Mouse (Mus musculus) liver (tissue): ENCODE data around the gene Armh3.
"Not testable (repeated sequence)": the region's sequence is repeated elsewhere in the genome, so short reads cannot be mapped to it uniquely, and the experiment has no call there.

Experiments used
- DNase-seq: peaks from one replicate; pipeline ENCODE4 v3.0.0-alpha.2; 2020; ENCODE audit warnings: mixed read lengths

Armh3 gene

DNA sequence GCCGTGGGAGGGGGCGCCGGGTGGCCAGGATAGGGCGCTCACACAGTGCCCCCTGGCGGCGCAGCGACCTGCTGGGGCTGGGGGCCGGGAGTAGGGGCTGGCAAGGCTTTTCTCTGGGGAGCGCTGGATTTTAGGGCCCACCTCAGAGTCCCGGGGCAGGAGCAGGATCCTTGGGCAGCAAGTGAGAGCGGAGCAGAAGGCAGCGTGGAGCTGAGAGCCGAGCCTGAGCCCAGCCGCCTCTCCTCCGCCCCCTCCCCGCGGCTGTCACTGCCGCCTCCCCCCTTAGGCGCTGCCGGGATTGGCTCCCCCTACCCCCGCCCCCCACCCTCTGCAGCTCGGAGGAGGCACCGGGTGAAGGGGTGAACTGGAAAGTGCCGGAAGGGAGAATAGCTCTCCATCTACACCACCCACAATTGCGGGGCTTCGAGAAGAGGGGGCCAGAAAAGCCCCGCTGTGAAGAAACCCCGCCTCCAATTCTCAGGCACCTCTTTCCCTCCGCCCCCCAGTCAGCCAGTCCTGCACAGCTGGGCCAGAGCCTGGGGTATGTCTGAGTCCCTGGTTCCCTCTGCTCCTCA lies 182.4 kb downstream of the Armh3 start, which contains the start of gene Kcnip2:
Kcnip2 (minus strand) TSS at position 231 of the 575 bp plus-strand sequence.
- peak; percentile 32 for DNase-seq

DNA sequence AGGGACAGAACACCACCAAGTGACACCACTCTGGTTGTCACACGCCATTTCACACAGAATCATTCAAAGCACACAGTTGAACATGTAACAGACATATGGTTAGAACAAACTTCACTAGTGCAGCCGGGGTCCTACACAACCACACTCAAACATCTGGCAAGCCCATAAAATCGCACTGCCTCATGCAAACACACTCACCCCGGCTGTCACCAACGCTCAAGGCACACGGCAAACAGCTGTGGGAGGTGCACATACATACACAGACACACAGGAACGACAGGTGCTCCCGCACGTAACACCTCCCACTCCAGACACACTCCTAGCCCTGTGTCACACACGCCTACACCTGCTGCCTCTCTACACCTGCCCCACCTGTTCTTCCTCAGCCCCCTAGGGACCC lies 183.1 kb downstream of the Armh3 start:
- no peak for DNase-seq

DNA sequence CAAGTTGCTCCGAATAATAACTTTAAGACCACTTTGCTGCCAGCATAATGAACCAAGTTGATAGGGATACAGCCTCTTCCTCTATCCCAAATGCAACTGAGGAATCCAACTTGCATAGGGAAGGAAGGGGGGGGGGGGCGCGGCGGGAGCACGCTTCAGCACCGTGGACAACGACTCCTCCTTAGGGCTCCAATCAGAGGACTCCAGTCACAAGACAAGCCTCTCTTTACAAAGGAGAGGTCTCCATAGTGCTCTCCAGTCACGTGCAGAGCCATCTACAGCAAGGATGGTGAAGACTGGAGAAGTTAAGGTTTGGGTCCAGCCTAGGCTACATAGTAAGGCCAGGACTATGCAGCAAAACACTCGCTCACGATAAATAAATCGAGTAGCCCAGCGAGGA lies 184.5 kb downstream of the Armh3 start:
- DNase-seq = peak; percentile 45

DNA sequence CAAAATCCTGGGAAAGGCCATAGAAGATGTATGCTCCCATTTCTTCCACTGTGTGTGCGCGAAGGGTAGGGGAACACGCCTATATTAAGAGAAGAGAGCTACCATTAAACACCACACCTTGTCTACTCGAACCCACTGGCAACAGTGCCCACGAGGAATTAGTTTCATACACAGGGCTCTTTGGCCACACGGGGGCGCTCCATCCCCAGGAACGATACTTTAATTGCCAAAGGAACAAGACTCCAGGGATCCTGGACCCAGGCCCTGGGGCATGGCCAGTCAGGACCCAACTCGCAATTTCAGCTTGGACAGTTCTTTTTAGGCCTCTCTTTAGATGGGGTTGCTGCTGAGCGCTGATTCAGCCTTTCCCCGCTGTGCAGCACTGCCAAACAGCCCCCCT lies 185.0 kb downstream of the Armh3 start:
- peak; percentile 81 for DNase-seq

DNA sequence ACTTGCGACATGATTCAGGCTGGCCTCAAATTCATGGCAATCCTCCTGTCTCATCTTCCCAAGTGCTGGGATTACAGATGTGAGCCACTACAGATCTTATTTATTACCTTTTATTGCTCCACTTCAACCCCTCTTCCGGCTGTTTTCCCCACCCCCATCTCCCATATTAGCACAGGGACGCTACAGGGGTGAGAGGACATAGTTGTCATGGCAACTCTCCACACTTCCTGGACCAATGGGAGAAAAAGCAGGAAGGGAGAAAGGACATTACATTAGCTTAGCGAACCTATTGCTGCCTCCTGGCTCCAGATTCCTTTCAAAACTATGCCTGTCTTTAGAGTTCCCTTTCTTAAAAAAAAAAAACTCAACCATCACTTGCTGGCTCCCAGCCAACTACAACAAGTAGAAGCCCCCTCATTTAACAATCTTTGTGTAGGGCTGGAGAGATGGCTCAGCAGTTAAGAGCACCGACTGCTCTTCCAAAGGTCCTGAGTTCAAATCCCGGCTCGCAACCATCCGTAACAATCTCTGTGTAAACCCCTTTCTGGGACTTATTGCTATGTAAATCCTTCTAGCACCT lies 185.5 kb downstream of the Armh3 start:
- no peak for DNase-seq

DNA sequence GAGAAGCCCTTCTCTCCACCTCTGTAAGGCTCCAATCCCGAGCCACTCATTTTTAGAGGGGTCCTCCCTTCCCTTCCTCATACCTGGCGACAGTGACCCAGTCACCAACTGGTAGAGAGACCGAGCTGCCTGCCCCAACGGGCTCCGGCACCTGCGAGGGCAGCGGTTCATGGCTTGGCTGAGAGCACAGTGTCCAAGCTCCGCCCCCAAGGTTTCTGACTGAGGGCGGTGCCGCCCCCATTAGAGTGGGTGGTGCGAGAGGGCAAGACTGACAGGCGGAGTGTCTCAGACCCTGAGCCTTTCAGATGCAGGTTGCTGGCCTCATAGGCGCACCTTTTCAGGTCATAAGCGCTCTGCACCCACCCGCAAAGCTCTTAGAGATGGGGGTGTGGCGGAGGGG lies 186.2 kb downstream of the Armh3 start:
- DNase-seq = peak; percentile 78

DNA sequence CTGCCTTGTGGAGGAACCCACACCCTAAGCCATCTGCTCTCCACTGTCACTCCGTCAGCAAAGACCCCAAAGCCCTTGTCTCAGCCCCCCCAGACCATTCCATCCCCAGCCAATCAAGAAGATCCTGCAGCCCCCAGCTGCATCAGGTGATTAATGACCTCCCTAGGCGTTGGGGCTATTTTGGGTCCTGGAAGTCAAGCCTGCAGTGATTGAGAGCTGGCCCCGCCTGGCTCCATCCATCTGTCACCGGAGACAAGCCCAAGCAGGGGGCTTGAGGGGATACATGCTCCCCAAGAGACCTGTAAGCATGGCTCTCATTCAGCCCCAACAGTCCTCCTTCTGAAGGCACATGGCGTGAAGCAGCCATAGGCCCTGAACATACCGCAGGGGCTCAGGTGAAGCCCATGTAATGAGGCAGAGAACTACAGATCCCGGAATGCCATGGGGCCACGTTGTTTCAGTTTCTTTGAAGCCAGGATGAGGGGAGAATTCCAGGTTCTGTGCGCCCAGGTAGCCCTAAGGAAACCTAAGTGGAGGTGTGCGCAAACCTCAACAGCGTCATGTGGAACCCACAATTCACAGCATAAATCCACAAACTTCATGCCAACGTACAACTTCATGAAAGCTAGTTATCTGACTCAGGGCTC lies 187.1 kb downstream of the Armh3 start:
- no peak for DNase-seq

DNA sequence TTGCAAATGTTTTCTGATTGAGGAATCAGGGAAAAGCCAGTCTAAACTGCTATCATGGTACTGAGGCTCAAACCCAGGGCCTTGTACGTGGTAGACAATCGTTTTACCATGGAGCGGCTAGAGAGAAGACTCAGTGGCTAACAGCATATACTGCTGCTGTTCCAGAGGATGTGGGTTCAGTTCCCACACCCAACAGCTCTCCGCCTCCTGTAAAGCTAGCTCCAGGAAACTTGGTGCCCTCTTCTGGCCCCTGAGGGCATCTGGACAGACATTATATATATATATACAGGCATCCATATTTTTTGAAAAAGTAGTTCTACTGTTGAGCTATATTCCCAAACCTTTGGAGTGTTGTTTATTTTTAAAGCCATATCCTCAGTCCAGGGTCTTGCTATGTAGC lies 190.6 kb downstream of the Armh3 start:
- no peak for DNase-seq

DNA sequence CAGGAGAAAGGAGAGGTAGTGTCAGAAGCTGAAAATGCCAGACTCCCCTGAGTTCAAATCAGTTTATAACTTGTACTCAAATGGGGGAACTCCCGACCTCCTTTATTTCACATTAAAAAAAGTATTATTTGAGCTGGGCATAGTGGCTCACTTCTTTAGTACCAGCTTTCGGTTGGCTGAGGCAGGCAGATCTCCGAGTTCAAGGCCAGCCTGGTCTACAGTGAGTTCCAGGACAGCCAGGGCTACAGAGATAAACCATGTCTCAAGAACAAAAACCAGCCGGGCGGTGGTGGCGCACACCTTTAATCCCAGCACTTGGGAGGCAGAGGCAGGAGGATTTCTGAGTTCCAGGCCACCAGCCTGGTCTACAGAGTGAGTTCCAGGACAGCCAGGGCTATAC lies 192.5 kb downstream of the Armh3 start:
- not testable (repeated sequence) for DNase-seq

DNA sequence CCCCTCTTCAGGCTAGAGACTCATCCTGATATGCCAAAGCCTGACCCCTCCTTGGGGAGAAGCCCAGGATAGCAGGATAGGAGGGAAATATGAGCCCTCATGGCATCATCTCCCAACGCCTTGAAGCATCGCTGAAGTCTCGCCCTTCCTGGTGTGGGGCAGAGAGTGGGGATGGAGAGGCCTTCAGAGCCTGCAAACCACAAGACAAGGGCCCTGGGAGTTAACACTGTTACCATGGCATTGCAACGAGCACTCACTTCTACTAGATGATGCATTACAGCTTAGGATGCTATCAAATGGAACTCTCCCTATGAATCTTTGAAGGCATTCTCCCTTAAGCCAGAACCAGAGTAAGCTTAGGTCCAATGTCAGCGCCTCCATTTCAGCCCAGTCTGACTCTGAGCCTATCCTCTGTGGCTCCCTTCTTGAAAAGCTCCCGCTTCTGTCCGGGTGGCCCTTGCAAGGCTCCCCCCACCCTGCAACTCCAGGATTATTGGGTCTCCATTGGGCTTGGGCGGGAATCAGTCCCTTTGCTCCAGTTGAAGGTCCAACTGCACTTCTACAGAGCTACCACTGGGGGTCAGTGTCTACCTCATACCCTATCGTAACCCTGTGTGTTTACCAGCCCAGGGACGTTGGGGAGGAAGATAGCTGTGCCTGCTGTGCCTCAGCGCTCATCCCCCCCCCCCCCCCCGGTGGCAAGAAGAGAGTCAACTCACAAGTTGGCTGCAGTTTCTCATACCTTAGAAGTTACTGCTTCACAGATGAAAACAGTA lies 193.5 kb downstream of the Armh3 start:
- DNase-seq = peak; percentile 58

DNA sequence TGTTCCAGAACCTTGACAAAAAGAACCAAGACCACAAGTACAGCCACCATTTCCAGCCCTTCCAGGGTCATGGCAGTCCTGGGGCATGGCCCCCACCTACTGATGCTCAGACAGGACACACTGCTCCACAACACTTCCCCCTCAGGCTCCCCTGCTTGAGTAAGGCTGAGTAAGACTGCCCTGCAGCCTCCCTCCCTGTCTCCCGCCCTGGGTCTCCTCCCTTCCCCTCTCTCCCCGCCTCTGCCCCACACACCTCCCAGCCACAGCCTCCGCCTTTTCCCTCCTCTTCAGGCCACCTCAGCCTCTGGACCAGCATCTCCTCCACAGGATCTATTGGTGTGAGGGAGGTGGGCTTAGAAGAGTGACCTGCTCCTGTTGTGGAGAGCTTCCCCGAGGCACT lies 194.9 kb downstream of the Armh3 start:
- DNase-seq = peak; percentile 72

DNA sequence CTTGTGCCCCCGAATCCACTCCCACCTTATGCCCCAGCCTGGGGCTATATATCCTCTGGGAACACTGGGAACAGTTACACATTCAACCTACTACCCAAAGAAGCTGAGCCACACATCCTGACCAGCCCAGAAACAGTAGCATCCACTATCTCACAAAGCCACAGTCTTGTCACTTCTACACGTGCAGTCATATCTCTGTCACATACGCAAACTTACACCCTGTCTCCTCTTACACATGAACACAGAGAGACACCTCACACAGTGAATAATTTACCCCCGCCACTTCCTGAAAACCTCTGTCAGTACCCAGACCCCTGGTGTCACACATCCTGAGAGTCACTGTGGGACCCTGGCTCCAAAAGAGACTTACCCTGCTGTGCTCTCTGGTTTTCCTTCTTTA lies 195.6 kb downstream of the Armh3 start:
- DNase-seq = peak; percentile 25

DNA sequence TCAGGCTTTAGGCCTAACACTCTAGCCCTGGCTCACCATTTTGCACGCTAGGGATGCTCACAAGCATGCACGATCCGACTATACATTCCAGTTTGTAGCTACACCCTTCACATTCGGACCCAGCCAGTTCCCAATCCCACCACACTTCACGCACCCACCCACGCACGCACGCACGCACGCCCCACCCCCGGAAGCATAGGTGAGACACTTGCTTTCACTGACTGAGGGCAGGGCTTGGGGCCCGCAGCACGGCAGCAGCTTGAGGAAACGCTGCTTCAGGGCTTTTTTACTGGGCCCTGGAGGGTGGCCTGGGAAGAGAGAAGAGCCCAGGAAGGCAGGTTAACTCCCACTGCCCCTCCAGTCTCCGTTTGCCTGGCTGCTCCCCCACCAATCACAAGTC lies 201.4 kb downstream of the Armh3 start:
- no peak for DNase-seq

DNA sequence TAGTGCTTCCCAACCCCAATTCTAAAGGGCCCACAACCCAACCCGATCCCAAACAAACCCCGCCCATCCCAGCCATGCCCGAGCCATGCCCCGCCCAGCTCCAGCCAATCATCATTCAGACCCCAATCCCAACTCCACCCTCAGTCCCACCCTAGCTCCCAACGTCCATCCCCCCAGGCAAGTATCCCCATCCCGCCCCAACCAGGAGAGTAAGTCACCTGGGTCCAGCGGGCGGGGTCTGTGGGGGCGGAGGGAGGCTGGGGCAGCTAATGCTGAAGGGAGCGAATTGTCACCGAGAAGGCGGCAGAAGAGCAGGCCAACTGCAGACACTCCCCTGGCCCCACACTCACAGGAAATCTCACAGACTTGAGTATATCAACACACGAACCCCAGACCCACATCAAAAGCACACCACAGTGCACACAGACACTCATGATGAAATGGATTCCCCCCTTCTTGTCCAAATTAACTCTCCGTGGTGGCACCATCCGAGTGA lies 202.2 kb downstream of the Armh3 start:
- peak; percentile 75 for DNase-seq

DNA sequence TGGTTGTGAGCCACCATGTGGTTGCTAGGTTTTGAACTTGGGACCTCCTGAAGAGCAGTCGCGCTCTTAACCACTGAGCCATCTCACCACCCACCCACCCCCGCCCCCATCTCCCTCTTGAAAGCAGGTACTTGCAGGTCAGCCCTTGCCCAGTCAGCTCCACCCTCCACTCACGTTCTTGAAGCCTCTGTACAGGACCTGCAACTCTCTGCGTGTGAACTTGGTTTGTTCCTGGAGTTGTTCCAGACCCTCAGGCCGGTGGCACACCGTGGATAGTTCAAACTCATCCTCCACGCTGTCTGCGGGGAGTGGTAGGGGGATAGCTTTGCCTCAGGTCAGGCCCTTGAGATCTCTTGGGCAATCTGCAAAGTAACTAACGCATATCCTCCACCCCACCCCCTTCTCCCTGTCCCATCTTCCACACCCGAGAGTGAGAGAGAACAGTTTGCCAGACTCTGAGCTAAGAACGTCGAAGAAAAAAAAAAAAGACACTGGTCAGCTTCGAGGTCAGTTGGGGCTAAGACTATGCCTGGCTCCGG lies 202.8 kb downstream of the Armh3 start:
- DNase-seq = no peak

DNA sequence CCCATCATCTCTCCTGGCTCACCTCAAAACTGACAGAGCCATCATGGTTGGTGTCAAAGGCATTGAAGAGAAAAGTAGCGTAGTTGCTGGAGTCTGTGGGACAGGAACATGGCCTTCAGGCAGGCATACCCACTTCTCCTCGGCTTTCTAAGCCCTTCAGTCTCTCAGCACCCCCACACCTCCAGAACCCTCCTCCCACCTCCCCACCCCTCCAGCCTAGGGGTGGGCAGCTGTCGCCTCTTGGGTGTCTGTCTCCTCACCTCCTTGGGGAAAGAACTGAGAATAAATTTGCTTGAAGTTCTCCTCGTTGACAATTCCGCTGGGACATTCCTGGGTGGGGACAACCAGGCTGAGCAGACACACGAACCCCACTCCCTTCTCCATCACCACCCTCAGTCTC lies 203.6 kb downstream of the Armh3 start:
- no peak for DNase-seq

DNA sequence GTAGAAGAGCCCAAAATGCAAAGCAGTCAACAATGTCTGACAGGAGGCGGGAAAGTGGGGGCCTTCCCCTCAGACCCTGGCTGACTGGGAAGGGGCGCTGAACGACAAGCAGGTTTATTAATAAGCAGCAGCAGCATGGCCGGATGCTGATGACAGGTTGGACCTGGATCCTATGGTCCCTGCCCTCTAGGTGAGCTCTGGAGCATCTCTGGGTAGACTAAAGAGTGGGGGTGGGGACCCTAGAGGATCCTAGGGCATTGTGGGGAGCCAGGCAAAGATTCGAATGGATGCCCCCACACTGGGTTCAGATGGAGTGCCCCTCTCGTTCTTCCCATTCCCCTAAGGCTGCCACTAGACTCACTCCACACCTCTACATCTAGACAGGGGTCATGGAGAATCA lies 205.9 kb downstream of the Armh3 start:
- no peak for DNase-seq

DNA sequence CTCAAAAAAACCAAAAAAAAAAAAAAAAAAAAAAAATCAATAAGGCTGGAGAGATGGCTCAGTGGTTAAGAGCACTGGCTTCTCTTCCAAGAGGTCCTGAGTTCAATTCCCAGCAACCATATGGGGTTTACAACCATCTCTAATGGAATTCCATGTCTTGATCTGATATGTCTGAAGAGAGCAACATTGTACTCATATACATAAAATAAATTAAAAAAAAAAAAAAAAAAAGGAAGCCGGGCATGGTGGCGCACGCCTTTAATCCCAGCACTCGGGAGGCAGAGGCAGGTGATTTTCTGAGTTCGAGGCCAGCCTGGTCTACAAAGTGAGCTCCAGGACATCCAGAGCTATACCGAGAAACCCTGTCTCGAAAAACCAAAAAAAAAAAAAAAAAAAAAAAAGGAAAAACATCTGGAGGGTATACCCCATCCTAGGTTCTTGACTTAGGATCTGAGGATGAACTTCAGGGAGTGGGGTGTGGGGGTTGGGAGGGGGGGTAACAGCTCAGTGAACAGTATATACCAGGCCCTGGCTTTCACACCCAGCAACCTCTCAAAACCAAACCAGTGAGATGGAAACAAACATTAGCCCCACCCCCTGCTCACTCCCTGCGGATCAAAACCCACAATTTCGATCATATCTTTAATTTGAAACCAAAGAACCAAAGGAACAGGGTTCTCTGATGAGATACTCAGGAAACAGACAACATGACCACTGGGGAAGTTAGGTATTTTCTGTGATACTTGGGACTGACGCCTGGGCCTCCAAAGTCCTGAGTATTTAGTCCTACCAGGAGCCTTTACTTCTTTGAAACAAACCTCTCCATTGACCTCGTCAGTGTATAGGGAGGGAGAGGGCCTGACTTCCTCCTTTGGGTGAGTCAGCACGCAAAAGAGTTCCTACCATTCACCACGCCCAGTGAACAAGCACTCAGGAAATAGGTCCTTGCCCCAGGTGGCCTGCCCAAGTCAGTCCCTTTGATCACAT lies 208.1 kb downstream of the Armh3 start:
- peak; percentile 84 for DNase-seq

DNA sequence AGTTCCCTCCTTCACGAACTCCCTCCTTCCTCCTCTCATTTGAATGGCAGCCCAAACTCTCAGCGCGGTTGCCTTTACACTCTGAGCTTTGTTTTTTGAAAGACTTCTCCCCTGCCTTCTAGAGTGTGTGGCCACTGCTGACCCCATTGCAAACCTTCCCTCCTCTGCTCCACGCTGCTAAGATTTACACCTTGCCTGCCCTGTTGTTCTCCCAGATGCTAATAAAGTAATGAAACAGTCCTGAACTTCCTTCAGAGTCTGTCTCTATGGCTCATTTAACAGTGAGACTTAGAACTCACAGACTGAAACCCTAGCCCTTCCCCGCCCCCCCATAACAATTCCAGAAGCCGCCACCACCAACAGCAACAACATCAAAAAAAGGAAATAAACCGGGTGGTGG lies 208.9 kb downstream of the Armh3 start:
- no peak for DNase-seq

DNA sequence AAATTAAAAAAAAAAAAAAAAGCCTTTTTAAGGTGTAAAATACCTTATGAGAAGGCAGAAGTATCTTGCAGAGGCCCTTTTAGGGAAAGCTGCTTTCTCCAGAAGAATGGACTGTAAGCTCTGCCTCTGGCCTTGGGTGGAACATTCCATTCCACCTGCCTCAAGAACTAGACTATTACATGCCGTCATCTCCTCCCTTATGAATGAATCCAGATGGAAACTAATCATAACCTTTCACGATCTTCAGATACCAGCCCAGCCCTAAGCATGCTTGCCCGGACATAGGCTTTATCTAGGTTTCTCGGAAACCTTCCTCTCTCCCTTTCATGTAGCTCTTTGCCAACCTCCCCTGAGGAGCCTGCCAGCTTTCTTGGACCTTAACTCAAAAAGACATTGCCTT lies 210.0 kb downstream of the Armh3 start:
- DNase-seq = no peak

DNA sequence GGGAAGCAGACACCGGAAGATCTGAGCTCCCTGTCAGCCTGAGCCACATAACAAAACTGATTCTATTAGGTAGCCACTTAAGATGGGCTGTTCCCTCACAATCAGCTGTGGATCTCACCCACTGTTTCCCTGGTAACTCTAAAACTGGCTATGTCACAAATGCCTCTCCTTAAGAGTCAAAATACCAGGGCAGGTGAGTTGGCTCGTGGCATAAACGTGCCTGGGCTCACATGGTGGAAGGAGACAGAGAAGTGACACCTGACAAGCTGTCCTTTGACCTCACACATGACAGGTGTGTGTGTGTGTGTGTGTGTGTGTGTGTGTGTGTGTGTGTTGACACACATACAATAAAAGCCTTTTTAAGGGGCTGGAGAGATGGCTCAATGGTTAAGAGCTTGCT lies 210.8 kb downstream of the Armh3 start:
- DNase-seq = no peak

DNA sequence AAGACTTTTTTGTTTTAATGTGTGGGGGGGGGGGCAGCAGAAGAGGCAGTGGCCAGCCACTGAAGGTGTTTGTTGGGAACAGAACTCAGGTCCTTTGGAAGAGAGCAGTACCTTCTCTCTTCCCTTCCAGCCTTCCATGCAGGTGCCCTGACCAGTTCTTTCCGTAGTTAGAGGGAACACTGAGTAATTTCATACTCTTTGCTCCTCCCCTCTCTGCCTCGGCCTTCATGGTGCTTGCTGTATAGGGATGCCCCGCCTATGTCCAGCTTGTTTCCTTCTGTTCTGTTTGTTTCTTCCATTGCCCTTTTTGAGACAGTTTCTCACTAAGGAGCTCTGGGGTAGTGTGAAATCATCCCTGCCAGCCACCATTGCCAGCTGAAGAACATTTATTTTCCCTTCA lies 212.8 kb downstream of the Armh3 start:
- no peak for DNase-seq
